Mouse (Mus musculus) embryonic facial prominence, embryonic 10.5 days (tissue): ENCODE data around the gene Acp4. TPM values are rescaled to one million over a fixed set of nuclear protein-coding genes. Genes with fewer than 3 reads are reported as not detected.
A peak's percentile ranks its signal among the peaks of the same experiment; 100 is the strongest.

Experiments
- DNase-seq: peaks from one replicate; pipeline ENCODE4 v3.0.0-alpha.2; 2017; ENCODE audit warnings: low spot score
- H3K27ac ChIP-seq: fragments of 300-500 bp; sonication (generic); replicated peaks from 2 replicates; pipeline ENCODE4 v1.5.1; 2016; ENCODE audit warnings: mild to moderate bottlenecking
- H3K27me3 ChIP-seq: fragments of 300-500 bp; sonication (generic); replicated peaks from 2 replicates; pipeline ENCODE4 v1.6.1; 2016; ENCODE audit warnings: low read depth, mild to moderate bottlenecking; ENCODE audit not compliant: poor library complexity, severe bottlenecking
- H3K36me3 ChIP-seq: fragments of 300-500 bp; sonication (generic); replicated peaks from 2 replicates; pipeline ENCODE4 v1.6.1; 2016; ENCODE audit warnings: mild to moderate bottlenecking, moderate library complexity
- H3K4me1 ChIP-seq: fragments of 300-500 bp; sonication (generic); 2 replicates; pipeline ENCODE4 v1.6.1; 2016
- H3K4me3 ChIP-seq: fragments of 300-500 bp; sonication (generic); 2 replicates; pipeline ENCODE4 v1.5.1; 2016; ENCODE audit warnings: mild to moderate bottlenecking, moderate library complexity
- H3K9me3 ChIP-seq: fragments of 300-500 bp; sonication (generic); 2 replicates; pipeline ENCODE4 v1.6.1; 2016; ENCODE audit warnings: mild to moderate bottlenecking
- WGBS: fragments of 180-500 bp; shearing (Covaris S2); methylation state at CpG from one replicate; pipeline ENCODE4 v1.1.7; 2016; 5-methylcytosine and 5-hydroxymethylcytosine counted together
- polyA plus RNA-seq: library from polyadenylated mRNA; unstranded; fragments of >200 nt; fragmentation: Nextera tagmentation; extraction: Ambion mirVana; gene quantifications from 2 replicates; pipeline ENCODE4 v1.2.1, GENCODE M21; 2016

The Acp4 gene
- polyA plus RNA-seq, 1 experiment from 2014 or later = not detected

- 47% methylated on average over 2 of the region's 2 CpGs for WGBS
- H3K27ac ChIP-seq = no peak overlapping the region
- no peaks in the 10 kb centered on the region for H3K4me1 ChIP-seq
- H3K9me3 ChIP-seq = no peaks in the 10 kb centered on the region
- H3K4me3 ChIP-seq = no peak overlapping the region
- no peaks in the 10 kb centered on the region for H3K36me3 ChIP-seq
- DNase-seq = peak; percentile 51
- peaks cover 38% of the 10 kb centered on the region for H3K27me3 ChIP-seq
These were observed 20.1 kb upstream of the Acp4 start for GRCm38 (mm10) chr7:44277250-44277622.

- DNase-seq = no peak
- H3K4me3 ChIP-seq = no peak overlapping the region
- 78% methylated on average over 10 of the region's 10 CpGs for WGBS
These were observed 19.5 kb upstream of the Acp4 start for GRCm38 (mm10) chr7:44276461-44277249.

GRCm38 (mm10) chr7:44275546-44275945, 18.4 kb upstream of the Acp4 start:
- 76% methylated on average over 3 of the region's 3 CpGs for WGBS
- Histone ChIP-seq H3K4me1 (no peaks in the 10 kb centered on the region), H3K9me3 (no peaks in the 10 kb centered on the region), H3K27ac (no peak overlapping the region), H3K27me3 (peaks cover 40% of the 10 kb centered on the region), H3K4me3 (no peak overlapping the region), H3K36me3 (no peaks in the 10 kb centered on the region)
- DNase-seq = no peak

More at GRCm38 (mm10) chr7:44276461-44277249, 19.5 kb upstream of the Acp4 start:
- H3K27me3 ChIP-seq = peaks cover 40% of the 10 kb centered on the region
- H3K27ac ChIP-seq = no peak overlapping the region
- no peaks in the 10 kb centered on the region for H3K36me3 ChIP-seq
- no peaks in the 10 kb centered on the region for H3K9me3 ChIP-seq
- no peaks in the 10 kb centered on the region for H3K4me1 ChIP-seq

GRCm38 (mm10) chr7:44274096-44274495, 16.9 kb upstream of the Acp4 start:
- no peaks in the 10 kb centered on the region for H3K36me3 ChIP-seq

GRCm38 (mm10) chr7:44273446-44273845, 16.3 kb upstream of the Acp4 start:
- H3K9me3 ChIP-seq = no peaks in the 10 kb centered on the region
- no peak overlapping the region for H3K4me3 ChIP-seq
- H3K27me3 ChIP-seq = peaks cover 42% of the 10 kb centered on the region
- no peaks in the 10 kb centered on the region for H3K4me1 ChIP-seq
- DNase-seq = no peak
- WGBS = 66% methylated on average over 7 of the region's 7 CpGs
- H3K27ac ChIP-seq = no peak overlapping the region
- H3K36me3 ChIP-seq = no peaks in the 10 kb centered on the region

More at GRCm38 (mm10) chr7:44274096-44274495, 16.9 kb upstream of the Acp4 start:
- Histone ChIP-seq H3K4me3 (no peak overlapping the region), H3K27ac (no peak overlapping the region), H3K4me1 (no peaks in the 10 kb centered on the region), H3K27me3 (peaks cover 40% of the 10 kb centered on the region), H3K9me3 (no peaks in the 10 kb centered on the region)
- WGBS = 37% methylated on average over 11 of the region's 11 CpGs
- no peak for DNase-seq

GRCm38 (mm10) chr7:44272546-44272945, 15.4 kb upstream of the Acp4 start:
- Histone ChIP-seq H3K4me1 (no peaks in the 10 kb centered on the region), H3K27ac (no peak overlapping the region), H3K9me3 (no peaks in the 10 kb centered on the region), H3K27me3 (peaks cover 51% of the 10 kb centered on the region), H3K36me3 (no peaks in the 10 kb centered on the region), H3K4me3 (no peak overlapping the region)
- DNase-seq = no peak
- WGBS = 90% methylated on average over 7 of the region's 7 CpGs

- H3K9me3 ChIP-seq = no peaks in the 10 kb centered on the region
- no peak overlapping the region for H3K27ac ChIP-seq
- H3K4me3 ChIP-seq = no peak overlapping the region
- DNase-seq = no peak
- H3K36me3 ChIP-seq = no peaks in the 10 kb centered on the region
- no peaks in the 10 kb centered on the region for H3K4me1 ChIP-seq
- WGBS = 78% methylated on average over 2 of the region's 2 CpGs
- peaks cover 55% of the 10 kb centered on the region for H3K27me3 ChIP-seq
These were observed 14.1 kb upstream of the Acp4 start for GRCm38 (mm10) chr7:44271309-44271708.

GRCm38 (mm10) chr7:44269397-44269796, 12.2 kb upstream of the Acp4 start:
- no peak overlapping the region for H3K4me3 ChIP-seq
- H3K4me1 ChIP-seq = no peaks in the 10 kb centered on the region
- H3K36me3 ChIP-seq = no peaks in the 10 kb centered on the region
- no peaks in the 10 kb centered on the region for H3K9me3 ChIP-seq
- H3K27ac ChIP-seq = no peak overlapping the region
- 91% methylated on average over 2 of the region's 2 CpGs for WGBS
- H3K27me3 ChIP-seq = peaks cover 43% of the 10 kb centered on the region
- no peak for DNase-seq

- Histone ChIP-seq H3K36me3 (no peaks in the 10 kb centered on the region), H3K9me3 (no peaks in the 10 kb centered on the region), H3K27me3 (peaks cover 45% of the 10 kb centered on the region), H3K27ac (no peak overlapping the region), H3K4me3 (no peak overlapping the region), H3K4me1 (peaks cover 3% of the 10 kb centered on the region)
- WGBS = 77% methylated on average over 11 of the region's 11 CpGs
- DNase-seq = no peak
These were observed 10.9 kb upstream of the Acp4 start for GRCm38 (mm10) chr7:44268117-44268516.

GRCm38 (mm10) chr7:44262791-44263643, 5.8 kb upstream of the Acp4 start:
- H3K4me1 ChIP-seq = peaks cover 7% of the 10 kb centered on the region
- H3K27ac ChIP-seq = no peak overlapping the region
- no peaks in the 10 kb centered on the region for H3K36me3 ChIP-seq
- WGBS = 2% methylated on average over 34 of the region's 34 CpGs
- DNase-seq = peak; percentile 93
- H3K27me3 ChIP-seq = peaks cover 54% of the 10 kb centered on the region
- no peaks in the 10 kb centered on the region for H3K9me3 ChIP-seq
- peak overlapping the region; percentile 39 for H3K4me3 ChIP-seq

GRCm38 (mm10) chr7:44261147-44261546, 4.0 kb upstream of the Acp4 start, which contains the start of gene Gm15517:
Gm15517 (plus strand) TSS chr7:44261447.
- Histone ChIP-seq H3K27me3 (peaks cover 44% of the 10 kb centered on the region), H3K9me3 (no peaks in the 10 kb centered on the region), H3K4me3 (no peak within 1 kb of the TSS), H3K27ac (no peak within 1 kb of the TSS), H3K36me3 (no peaks in the 10 kb centered on the region), H3K4me1 (peaks cover 7% of the 10 kb centered on the region)
- DNase-seq = no peak
- 54% methylated on average over 5 of the region's 5 CpGs for WGBS

GRCm38 (mm10) chr7:44260410-44260809, 3.2 kb upstream of the Acp4 start:
- no peaks in the 10 kb centered on the region for H3K36me3 ChIP-seq
- DNase-seq = no peak
- no peak overlapping the region for H3K4me3 ChIP-seq
- H3K27ac ChIP-seq = no peak overlapping the region
- H3K9me3 ChIP-seq = no peaks in the 10 kb centered on the region
- peaks cover 44% of the 10 kb centered on the region for H3K27me3 ChIP-seq
- peaks cover 7% of the 10 kb centered on the region for H3K4me1 ChIP-seq
- 78% methylated on average over 6 of the region's 6 CpGs for WGBS
